Mouse (Mus musculus): ENCODE results near the gene Sprtn. TPM values are rescaled to one million over a fixed set of nuclear protein-coding genes. Genes with fewer than 3 reads are reported as not detected.
A peak's percentile ranks its signal among the peaks of the same experiment; 100 is the strongest.

The Sprtn gene
- total RNA-seq, 1 experiment from 2014 or later: 31.1 TPM

DNA sequence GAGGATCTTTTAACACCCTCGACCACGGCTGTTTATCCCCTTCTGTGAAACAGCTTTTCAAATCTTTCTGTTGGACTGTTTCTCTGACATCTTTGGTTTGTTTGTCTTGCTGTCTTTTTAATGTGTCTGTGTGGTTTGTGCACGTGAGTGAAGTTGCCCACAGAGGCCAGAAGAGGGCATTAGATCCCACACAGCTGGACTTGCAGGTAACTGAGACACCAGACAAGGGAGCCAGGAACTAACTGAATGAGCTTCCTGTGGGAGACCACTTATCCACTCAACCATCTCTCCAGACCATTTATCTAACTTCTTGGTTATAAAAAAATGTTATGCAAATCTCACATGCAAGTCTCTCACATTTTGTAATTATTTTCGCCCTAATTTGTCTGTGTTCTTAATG, 33.0 kb downstream of the Sprtn start:
- ATAC-seq (ENCODE audit: extremely low read depth, insufficient number of reproducible peaks, low FRiP score, poor library complexity, severe bottlenecking): no peak

DNA sequence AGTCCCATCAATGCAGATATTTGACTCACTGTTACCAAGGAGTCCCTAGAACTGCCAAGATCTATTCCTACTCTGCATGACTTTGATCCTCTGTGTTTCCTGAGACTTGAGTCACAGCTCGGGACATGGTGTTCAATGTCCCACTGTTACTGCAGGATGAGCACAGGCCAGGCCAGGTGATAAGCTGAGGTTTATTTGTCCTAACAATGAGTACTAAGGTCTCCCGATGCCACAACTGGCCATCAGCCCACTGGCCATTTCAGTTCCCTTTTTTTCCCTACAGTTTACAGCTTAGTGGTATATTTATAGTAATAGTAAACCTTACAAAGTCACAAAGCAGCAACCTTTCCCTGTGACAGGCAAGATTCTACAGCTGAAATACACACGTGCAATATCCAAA, 34.7 kb downstream of the Sprtn start:
- no peak for ATAC-seq (ENCODE audit: extremely low read depth, insufficient number of reproducible peaks, low FRiP score, poor library complexity, severe bottlenecking)

DNA sequence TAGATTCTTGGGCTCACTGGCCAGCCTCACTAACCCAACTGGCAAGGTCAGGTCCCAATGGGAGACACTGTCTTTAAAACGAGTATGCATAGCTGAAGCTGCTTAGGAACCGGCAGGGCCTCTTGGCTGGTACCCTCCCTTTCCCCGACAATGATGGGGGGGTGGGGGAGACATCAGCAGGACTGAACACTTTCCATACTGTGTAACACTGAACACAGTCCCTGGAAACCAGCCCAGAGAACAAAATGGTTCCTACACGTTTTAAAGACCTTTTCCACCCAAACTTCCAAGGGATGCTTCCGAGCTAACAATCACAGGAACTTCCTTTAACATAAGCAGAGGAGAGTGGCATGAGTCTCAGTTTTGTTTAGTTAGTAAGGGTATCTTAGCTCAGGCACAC, 37.4 kb downstream of the Sprtn start:
- ATAC-seq (ENCODE audit: extremely low read depth, insufficient number of reproducible peaks, low FRiP score, poor library complexity, severe bottlenecking): no peak

DNA sequence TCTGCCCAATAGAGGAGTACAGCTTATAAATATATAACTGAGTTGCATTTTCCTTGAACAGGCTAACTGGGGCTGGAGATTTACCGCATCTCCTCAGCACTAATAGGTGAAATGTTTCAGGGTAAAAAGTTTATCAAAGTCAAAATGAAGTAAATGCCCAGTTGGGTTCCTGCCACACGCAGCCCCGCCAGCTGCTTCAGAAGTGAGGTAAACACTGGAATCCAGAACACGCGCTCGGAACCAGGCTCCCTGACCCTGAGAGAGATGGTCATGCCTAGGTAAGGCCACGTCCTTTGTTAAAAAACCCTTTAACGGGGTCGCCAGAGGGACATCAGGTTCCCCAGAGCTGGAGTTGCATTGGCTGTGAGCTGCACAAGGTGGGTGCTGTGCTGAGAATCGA, 39.0 kb downstream of the Sprtn start:
- no peak for ATAC-seq (ENCODE audit: extremely low read depth, insufficient number of reproducible peaks, low FRiP score, poor library complexity, severe bottlenecking)

DNA sequence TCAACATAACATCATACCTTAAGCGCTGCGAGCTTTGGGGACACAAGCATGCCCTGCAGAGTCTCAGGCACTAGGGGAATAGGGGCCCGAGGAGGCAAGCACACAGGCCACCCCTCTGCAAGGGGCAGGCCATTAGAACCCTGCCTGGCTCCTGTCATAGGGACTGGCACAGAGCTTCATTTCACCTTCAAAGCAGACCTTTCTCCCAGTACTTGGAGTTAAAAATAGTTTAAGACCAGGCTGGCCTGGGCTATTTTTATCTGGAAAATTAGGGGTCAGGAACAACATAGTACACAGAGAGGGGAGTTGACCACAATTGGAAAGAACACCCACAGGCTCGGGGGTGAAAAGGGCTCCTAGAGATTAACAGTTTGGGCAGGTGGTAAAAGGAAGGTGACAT, 39.6 kb downstream of the Sprtn start:
- ATAC-seq (ENCODE audit: extremely low read depth, insufficient number of reproducible peaks, low FRiP score, poor library complexity, severe bottlenecking): no peak

DNA sequence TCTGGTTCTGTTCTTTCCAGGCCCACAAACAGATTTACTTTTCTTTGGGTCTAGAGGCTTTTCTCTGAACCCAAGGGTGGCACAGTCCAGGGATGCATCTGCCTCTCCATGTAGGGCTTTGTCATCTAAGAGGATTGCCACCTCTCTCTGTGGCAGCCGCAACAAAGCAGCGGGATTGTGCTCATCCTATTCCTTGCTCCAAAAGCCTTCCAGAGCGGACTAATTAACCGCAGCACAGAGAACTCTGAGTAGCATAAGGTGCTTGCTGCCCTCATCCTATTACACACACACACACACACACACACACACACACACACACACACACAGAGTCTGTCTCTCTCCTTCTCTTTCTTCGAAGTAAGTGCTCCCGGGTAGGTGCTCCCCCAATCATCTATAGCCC, 46.1 kb downstream of the Sprtn start:
- ATAC-seq (ENCODE audit: extremely low read depth, insufficient number of reproducible peaks, low FRiP score, poor library complexity, severe bottlenecking): no peak

DNA sequence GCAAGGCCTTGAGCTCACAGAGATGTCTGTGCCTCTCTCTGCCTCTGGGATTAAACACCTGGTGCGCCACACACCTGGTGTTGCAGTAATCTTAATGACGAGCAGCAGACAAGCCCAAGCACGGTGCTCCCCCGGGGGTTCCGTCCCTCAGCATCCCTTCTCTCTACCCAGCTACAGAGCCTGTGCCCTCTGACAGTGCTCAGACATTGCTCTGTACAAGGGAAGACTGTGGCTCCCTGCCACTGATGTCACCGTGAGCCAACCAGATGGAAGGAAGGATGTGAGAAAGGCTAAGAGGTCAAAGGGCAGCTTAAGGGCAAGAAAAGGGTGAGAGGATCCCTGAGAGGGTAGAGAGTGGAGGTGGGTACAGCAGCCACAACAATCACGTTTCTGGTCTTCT, 46.7 kb downstream of the Sprtn start:
- ATAC-seq (ENCODE audit: extremely low read depth, insufficient number of reproducible peaks, low FRiP score, poor library complexity, severe bottlenecking): no peak

DNA sequence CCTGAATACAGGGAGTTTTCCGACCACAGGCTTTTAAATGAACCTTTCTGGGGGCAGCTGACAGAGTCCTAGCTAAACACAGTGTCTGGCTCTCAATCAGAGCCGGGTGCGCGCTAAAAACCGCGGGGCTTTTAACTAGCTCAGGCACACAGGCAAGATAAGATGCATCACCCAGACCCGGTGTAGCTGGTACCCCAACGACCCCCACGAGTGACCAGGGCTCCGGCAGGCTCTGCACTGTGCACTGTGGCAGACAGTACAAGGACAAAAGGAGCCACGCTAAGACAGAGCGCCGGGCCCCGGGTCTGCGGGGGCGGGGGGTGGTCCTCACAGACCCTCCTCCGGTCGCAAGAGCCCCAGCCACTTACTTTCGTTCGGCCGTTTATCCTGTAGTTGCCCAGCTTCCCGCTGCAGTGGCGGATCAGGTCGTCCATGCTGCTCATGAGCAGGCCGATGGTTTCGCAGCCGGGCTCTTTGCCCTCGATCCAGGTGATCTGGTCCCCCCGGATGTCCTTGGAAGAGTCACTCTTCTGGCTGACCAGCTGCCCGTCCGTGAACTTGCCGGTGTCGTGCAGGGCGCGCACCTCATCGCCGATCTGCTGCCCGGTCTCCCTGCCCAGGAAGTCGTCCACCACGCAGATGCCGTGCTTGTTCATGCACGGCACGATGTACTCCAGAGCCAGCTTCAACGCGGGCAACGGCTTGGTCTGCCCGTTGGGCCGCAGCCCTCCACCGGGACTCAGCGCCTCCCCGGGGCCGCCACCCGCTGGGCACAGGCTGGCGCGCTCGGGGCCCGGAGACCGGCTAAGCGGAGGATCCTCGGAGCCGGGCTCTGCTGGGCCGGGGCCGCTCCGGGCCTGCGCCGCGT, 50.4 kb downstream of the Sprtn start:
- peak; percentile 14; the same call in 1 of the 2 replicates for ATAC-seq (ENCODE audit: extremely low read depth, insufficient number of reproducible peaks, low FRiP score, poor library complexity, severe bottlenecking)

DNA sequence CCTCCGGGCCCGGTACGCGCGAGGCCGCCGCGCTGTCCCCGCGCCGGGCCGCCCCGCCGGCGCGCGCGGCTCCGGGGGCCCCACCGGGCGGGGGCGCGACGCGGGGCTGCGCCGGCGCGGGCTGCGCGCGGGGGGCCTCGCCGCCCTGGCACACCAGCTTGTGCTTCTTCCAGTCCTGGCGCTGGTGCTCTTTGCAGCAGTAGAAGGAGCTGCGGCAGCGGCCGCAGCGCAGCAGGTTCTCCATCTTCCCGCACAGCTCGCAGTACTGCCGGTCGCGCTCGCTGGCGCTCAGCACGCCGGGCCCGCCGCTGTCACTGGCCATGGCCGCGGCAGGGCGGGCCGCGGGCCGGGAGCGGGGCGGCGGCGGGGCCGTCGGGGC, 51.0 kb downstream of the Sprtn start:
- ATAC-seq (ENCODE audit: extremely low read depth, insufficient number of reproducible peaks, low FRiP score, poor library complexity, severe bottlenecking): no peak

DNA sequence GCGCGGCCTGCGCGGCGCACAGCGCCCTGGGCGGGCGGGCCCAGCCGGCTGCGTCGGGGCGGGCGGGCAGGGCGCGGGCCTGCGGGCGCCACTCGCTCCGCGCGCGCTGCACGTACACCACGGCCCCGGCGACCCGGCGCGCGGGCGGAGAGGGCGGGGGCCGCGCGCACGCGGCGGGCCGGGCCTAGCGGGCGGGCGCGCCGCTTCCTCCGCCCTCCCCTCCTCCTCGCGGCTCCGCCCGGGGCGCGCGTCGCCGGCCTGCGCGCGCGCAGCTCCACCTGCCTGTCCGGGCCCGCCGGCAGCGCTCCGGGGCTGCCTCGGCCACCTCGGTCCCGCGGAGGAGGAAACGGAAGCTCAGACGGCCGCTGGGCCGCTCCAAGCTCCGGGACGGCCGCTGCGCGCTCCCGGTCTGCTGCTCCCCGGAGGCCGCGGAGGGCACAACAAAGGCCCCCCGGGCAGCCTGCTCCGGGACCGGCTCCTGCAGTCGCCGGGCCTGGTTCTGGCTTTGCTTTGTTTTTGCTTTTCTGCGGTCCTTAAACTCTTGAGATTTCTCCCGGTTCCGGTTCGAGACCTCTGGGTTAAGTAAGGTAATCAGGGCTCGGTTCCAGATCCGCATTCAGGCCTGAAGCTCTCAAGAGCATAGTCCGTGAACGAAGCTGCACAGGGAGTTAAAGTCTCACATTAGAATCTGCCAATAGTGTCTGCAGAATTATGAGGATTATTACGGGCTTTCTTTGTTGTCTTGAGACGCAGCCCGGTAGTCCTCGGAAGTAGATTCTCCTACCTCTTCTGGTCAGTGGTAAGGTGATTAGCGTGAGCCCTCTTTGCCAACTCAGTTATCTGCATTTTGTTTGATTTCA, 51.8 kb downstream of the Sprtn start, which contains the start of gene Egln1:
Gene Egln1 (minus strand): TSS at position 116 of the 860 bp plus-strand sequence.
- ATAC-seq (ENCODE audit: extremely low read depth, insufficient number of reproducible peaks, low FRiP score, poor library complexity, severe bottlenecking): peak; percentile 57

DNA sequence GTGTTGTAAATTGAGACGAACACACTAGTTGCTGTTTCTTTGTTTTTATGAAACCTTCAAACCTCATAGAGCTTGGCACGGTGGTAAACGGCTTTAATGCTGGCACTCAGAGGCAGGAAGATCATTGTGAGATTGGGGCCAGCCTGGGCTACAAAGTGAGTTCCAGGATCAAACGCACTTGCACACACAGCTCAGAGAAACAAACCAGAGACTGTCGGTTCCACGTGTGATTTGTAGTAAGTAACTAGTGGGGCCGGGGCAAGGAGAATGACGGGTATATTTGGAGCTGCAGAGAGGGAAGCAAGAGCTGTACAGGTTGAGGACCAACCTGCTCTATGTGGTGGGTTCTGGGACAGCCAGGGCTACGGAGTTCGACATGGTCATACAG, 52.4 kb downstream of the Sprtn start:
- no peak for ATAC-seq (ENCODE audit: extremely low read depth, insufficient number of reproducible peaks, low FRiP score, poor library complexity, severe bottlenecking)

DNA sequence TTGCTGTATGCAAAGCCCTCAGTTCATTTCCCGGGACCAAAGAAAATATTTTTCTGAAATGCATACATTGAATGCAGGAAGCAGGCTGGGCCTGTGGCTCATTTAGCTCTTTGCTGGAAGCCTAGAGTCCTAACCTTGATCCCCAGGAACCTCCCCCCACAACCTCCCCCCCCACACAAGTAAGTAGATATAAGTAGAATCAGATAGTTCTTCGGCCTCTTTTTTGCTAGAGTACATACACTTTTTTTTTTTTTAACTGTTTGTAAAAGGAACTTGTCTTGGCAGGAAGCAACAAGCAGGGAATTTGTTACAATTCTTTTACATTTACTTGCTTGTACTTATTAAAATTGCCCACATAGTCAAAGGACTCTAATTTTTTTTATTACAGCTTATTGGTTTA, 53.2 kb downstream of the Sprtn start:
- ATAC-seq (ENCODE audit: extremely low read depth, insufficient number of reproducible peaks, low FRiP score, poor library complexity, severe bottlenecking): no peak

DNA sequence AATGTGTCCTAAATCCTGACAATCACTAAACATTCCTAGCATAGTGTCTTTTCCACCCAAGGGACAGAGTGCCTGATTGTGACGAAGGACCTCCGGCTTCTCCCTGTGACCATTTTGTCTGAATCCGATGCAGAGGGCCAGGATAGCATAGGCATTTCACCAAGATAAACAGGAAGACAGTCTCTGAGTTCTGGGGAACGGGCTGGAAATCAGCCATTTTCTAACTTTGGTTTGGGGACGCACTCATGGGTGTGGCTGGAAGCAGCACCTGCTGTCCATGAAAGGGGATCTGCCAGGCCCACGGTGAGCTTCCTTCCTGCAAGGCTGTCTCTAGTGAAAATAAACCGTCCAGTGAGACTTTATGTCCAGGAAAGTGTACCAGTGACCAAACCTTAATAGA, 55.5 kb downstream of the Sprtn start:
- no peak for ATAC-seq (ENCODE audit: extremely low read depth, insufficient number of reproducible peaks, low FRiP score, poor library complexity, severe bottlenecking)

DNA sequence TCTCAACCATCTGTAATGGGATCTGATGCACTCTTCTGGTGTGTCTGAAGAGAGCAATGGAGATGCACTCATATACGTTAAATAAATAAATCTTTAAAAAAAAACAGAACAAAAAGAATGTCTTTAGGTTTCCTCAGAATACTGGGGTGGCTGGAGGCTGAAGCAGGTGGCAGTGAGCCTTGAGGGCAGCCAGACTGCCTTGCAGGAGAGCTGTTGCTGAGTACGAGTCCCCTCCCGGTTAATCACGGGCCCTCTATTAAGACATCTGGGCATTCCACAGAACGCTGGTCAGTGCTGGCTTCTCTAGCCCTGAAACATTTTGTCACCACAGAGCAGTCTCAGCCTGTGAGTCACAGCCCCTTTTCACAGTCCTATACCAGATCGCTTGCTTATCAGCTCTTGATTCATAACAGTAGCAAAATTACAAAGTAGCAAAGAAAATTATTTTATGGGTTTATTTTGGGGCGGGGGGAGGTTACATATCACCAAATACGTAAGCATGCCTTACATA, 56.9 kb downstream of the Sprtn start:
- ATAC-seq (ENCODE audit: extremely low read depth, insufficient number of reproducible peaks, low FRiP score, poor library complexity, severe bottlenecking): no peak

Other genes with a start within 250 kb of the Sprtn start
- gene 2310022B05Rik, start 234.5 kb upstream of the Sprtn start, total RNA-seq (2017): 1.8 and 2.6 TPM in 2 replicates
- gene Ttc13, start 175.9 kb upstream of the Sprtn start, total RNA-seq (2017): 60.0 and 63.4 TPM in 2 replicates
- 9.1 and 12.9 TPM in 2 replicates for gene Arv1, start 175.7 kb upstream of the Sprtn start, total RNA-seq (2017)
- gene Fam89a, start 146.1 kb upstream of the Sprtn start, total RNA-seq (2017): not detected in 2 replicates
- not detected in 2 replicates for gene Trim67, start 104.8 kb upstream of the Sprtn start, total RNA-seq (2017)
- 68.8 and 77.0 TPM in 2 replicates for gene Gnpat, start 34.9 kb upstream of the Sprtn start, total RNA-seq (2017)
- 26.5 and 27.5 TPM in 2 replicates for gene 2810004N23Rik, start 34.8 kb upstream of the Sprtn start, total RNA-seq (2017)
- gene Exoc8, start 181 bp upstream of the Sprtn start, total RNA-seq (2017): 17.8 and 21.8 TPM in 2 replicates
- gene Egln1, start 51.4 kb downstream of the Sprtn start, total RNA-seq (2017): 14.2 and 15.9 TPM in 2 replicates
- 51.6 and 53.2 TPM in 2 replicates for gene Tsnax, start 115.1 kb downstream of the Sprtn start, total RNA-seq (2017)
- 0.37 and 0.93 TPM in 2 replicates for gene Disc1, start 156.3 kb downstream of the Sprtn start, total RNA-seq (2017)